Comparison of ENCODE assay signal across 18 mouse cellular contexts in the genomic region with DNA sequence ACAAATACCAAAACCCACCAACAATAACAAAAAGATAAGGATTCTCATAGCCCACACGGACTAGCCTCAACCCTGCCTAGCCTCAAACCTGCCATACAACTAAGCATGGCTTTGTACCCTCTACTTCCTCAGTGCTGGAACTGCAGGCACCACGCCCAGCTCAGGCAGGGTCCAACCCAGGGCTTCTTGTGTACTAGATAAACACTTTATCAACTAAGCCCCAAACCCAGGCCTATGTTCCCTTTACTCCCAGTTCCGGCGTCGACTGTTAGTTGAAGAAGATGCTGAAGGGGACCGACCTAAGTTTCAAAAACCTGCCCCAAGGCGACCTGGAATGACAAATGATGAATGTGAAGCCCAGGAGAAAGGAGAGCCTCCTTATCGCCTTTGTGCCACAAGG. TPM values are rescaled to one million over a fixed set of nuclear protein-coding genes. Genes with fewer than 3 reads are reported as not detected.
DNase-seq lines count a peak whose midpoint lies in the region; ATAC-seq and TF ChIP-seq lines count a peak whose summit lies in the region.
"Had no signal": no experiment of that assay in that cellular context is flagged by ENCODE, and none has a peak within 500 bp of the region (broad histone marks: within the 10 kb centered on the region; RNA-seq: fewer than 3 reads in every experiment).

No protein-coding gene starts in this region.

- H3K36me3 ChIP-seq in hindbrain, embryonic 14.5 days (replicated peaks; ENCODE audit: control insufficient read depth, insufficient read depth), result no peaks in the 10 kb centered on the region
- no peaks in the 10 kb centered on the region for H3K36me3 ChIP-seq in hindbrain, embryonic 11.5 days (ENCODE audit: control insufficient read depth, insufficient read depth, low read length)
- H3K36me3 ChIP-seq in liver, embryonic 14.5 days (replicated peaks; ENCODE audit: control insufficient read depth, insufficient read depth, low read depth), result no peaks in the 10 kb centered on the region
- H3K36me3 ChIP-seq in forebrain, embryonic 13.5 days (ENCODE audit: poor library complexity, severe bottlenecking), result no peaks in the 10 kb centered on the region
- H3K36me3 ChIP-seq: embryonic facial prominence, embryonic 10.5 days; heart, embryonic 13.5 days; hindbrain, embryonic 13.5 days had no signal

- H3K27ac ChIP-seq in hindbrain, embryonic 14.5 days, result no peak overlapping the region
- H3K27ac ChIP-seq in hindbrain, embryonic 11.5 days (ENCODE audit: low read depth, low read length), result no peak overlapping the region
- H3K27ac ChIP-seq in liver, embryonic 14.5 days, result no peak overlapping the region
- H3K27ac ChIP-seq in forebrain, embryonic 13.5 days, result no peak overlapping the region
- H3K27ac ChIP-seq: embryonic facial prominence, embryonic 10.5 days; gastrocnemius, adult 2 months; heart, embryonic 13.5 days; hindbrain, embryonic 13.5 days had no signal

- H3K4me1 ChIP-seq in hindbrain, embryonic 14.5 days (replicated peaks; ENCODE audit: control insufficient read depth, insufficient read depth, low read length), result no peaks in the 10 kb centered on the region
- H3K4me1 ChIP-seq in hindbrain, embryonic 11.5 days (replicated peaks; ENCODE audit: control insufficient read depth, insufficient read depth, low read length), result no peaks in the 10 kb centered on the region
- H3K4me1 ChIP-seq in liver, embryonic 14.5 days (replicated peaks; ENCODE audit: control insufficient read depth in 2 of 2, insufficient read depth in 2 of 2, low read length in 1 of 2), result peaks cover 4 to 21% of the 10 kb centered on the region in 2 experiments; a peak in 3 of 4 replicates
- H3K4me1 ChIP-seq in forebrain, embryonic 13.5 days, result no peaks in the 10 kb centered on the region
- H3K4me1 ChIP-seq: heart, embryonic 13.5 days; hindbrain, embryonic 13.5 days had no signal

- no peak for TF ChIP-seq CTCF in liver, embryonic 14.5 days (IDR thresholded peaks at IDR 0.05; ENCODE audit: low read depth)

- no peaks in the 10 kb centered on the region for H3K27me3 ChIP-seq in hindbrain, embryonic 14.5 days (ENCODE audit: control insufficient read depth, insufficient read depth, low read length)
- no peaks in the 10 kb centered on the region for H3K27me3 ChIP-seq in hindbrain, embryonic 11.5 days (ENCODE audit: control insufficient read depth, insufficient read depth, low read length)
- no peaks in the 10 kb centered on the region for H3K27me3 ChIP-seq in liver, embryonic 14.5 days (ENCODE audit: control insufficient read depth, insufficient read depth, low read length)
- no peaks in the 10 kb centered on the region for H3K27me3 ChIP-seq in forebrain, embryonic 13.5 days
- H3K27me3 ChIP-seq: heart, embryonic 13.5 days; hindbrain, embryonic 13.5 days had no signal

- DNase-seq in hindbrain, embryonic 14.5 days (ENCODE audit: low spot score), result no peak
- DNase-seq in hindbrain, embryonic 11.5 days (ENCODE audit: low spot score), result no peak
- peak; percentile 75 for DNase-seq in MEL-GATA-1-ER (ENCODE audit: extremely low read depth, low read depth)
- DNase-seq in liver, embryonic 14.5 days (ENCODE audit: low read depth in 3 of 3, low spot score in 3 of 3), result peak in 1 of 3 experiments; percentile 11
- no peak for DNase-seq in spleen, adult 18-20 months
- no peak for DNase-seq in lung, postnatal 4 days
- DNase-seq: adrenal gland, adult 8-10 months; adrenal gland, postnatal 36 days; cerebellum, adult 2 months; cerebellum, postnatal 10 days; gastrocnemius, adult 2 months; gastrocnemius, postnatal 25 days; heart, postnatal 4 days had no signal

- 80% methylated on average over 8 of the region's 8 CpGs for WGBS in hindbrain, embryonic 14.5 days
- WGBS in hindbrain, embryonic 11.5 days, result 76% methylated on average over 8 of the region's 8 CpGs
- WGBS in liver, embryonic 14.5 days (ENCODE audit: insufficient replicate concordance), result 32% methylated on average over 8 of the region's 8 CpGs
- 82% methylated on average over 8 of the region's 8 CpGs for WGBS in forebrain, embryonic 13.5 days

- no peak overlapping the region for H3K4me2 ChIP-seq in hindbrain, embryonic 14.5 days (replicated peaks)
- no peak overlapping the region for H3K4me2 ChIP-seq in hindbrain, embryonic 11.5 days (replicated peaks; ENCODE audit: low read depth, low read length)
- H3K4me2 ChIP-seq in liver, embryonic 14.5 days (ENCODE audit: low read depth), result no peak overlapping the region
- H3K4me2 ChIP-seq in forebrain, embryonic 13.5 days, result no peak overlapping the region
- H3K4me2 ChIP-seq: heart, embryonic 13.5 days; hindbrain, embryonic 13.5 days had no signal

- H3K9me3 ChIP-seq in hindbrain, embryonic 14.5 days (ENCODE audit: control insufficient read depth, low read length), result no peaks in the 10 kb centered on the region
- no peaks in the 10 kb centered on the region for H3K9me3 ChIP-seq in hindbrain, embryonic 11.5 days (ENCODE audit: control insufficient read depth, low read length)
- H3K9me3 ChIP-seq in liver, embryonic 14.5 days (ENCODE audit: control insufficient read depth, low read length), result no peaks in the 10 kb centered on the region
- H3K9me3 ChIP-seq in forebrain, embryonic 13.5 days (replicated peaks), result no peaks in the 10 kb centered on the region
- H3K9me3 ChIP-seq: embryonic facial prominence, embryonic 10.5 days; heart, embryonic 13.5 days; hindbrain, embryonic 13.5 days had no signal

- no peak overlapping the region for H3K4me3 ChIP-seq in hindbrain, embryonic 14.5 days (replicated peaks; ENCODE audit: low read length)
- H3K4me3 ChIP-seq in hindbrain, embryonic 11.5 days (ENCODE audit: low read depth, low read length), result no peak overlapping the region
- no peak overlapping the region for H3K4me3 ChIP-seq in liver, embryonic 14.5 days (ENCODE audit: insufficient read depth in 1 of 2, low read depth in 2 of 2, low read length in 2 of 2)
- no peak overlapping the region for H3K4me3 ChIP-seq in forebrain, embryonic 13.5 days
- H3K4me3 ChIP-seq: embryonic facial prominence, embryonic 10.5 days; gastrocnemius, adult 2 months; heart, embryonic 13.5 days; hindbrain, embryonic 13.5 days had no signal

- 0 out of 2 replicates have a peak overlapping the region, but pooled peaks have one; percentile 31 for H3K9ac ChIP-seq in hindbrain, embryonic 14.5 days
- no peak overlapping the region for H3K9ac ChIP-seq in hindbrain, embryonic 11.5 days (ENCODE audit: low read depth, low read length)
- H3K9ac ChIP-seq in liver, embryonic 14.5 days (replicated peaks), result no peak overlapping the region
- no peak overlapping the region for H3K9ac ChIP-seq in forebrain, embryonic 13.5 days
- H3K9ac ChIP-seq: heart, embryonic 13.5 days; hindbrain, embryonic 13.5 days had no signal

- no peak for ATAC-seq in hindbrain, embryonic 14.5 days (ENCODE audit: low FRiP score)
- ATAC-seq in hindbrain, embryonic 11.5 days (ENCODE audit: low FRiP score), result no peak
- peak; percentile 76 for ATAC-seq in liver, embryonic 14.5 days (ENCODE audit: insufficient read depth)
- ATAC-seq in forebrain, embryonic 13.5 days, result no peak
- ATAC-seq: forebrain, embryonic 14.5 days had no signal

- no peak for TF ChIP-seq EP300 in liver, embryonic 14.5 days (IDR thresholded peaks at IDR 0.05; ENCODE audit: low read depth)

RNA-seq across cellular contexts. Expression of gene Dnajc27, which starts 16.4 kb away (rescaled TPM):
- 21.8 and 23.7 TPM in 2 replicates for polyA plus RNA-seq in hindbrain, embryonic 14.5 days (2014; fragmentation: Nextera tagmentation; extraction: Ambion mirVana)
- polyA plus RNA-seq in hindbrain, embryonic 11.5 days (2014; fragmentation: Nextera tagmentation; extraction: Ambion mirVana), result 8.6 and 9.8 TPM in 2 replicates
- 1.5 and 1.8 TPM in 2 replicates for polyA plus RNA-seq in liver, embryonic 14.5 days (2012; rRNA removed)
- 1.2 and 1.7 TPM in 2 replicates for polyA plus RNA-seq in liver, embryonic 14.5 days (2014; fragmentation: Nextera tagmentation; extraction: Ambion mirVana)
- polyA plus RNA-seq in forebrain, embryonic 13.5 days (2015; fragmentation: Nextera tagmentation; extraction: Ambion mirVana), result 9.6 and 12.9 TPM in 2 replicates

RNA-seq across cellular contexts. Expression of gene Efr3b, which starts 27.2 kb away (rescaled TPM):
- 35.9 and 36.7 TPM in 2 replicates for polyA plus RNA-seq in hindbrain, embryonic 14.5 days (2014; fragmentation: Nextera tagmentation; extraction: Ambion mirVana)
- 11.2 and 14.5 TPM in 2 replicates for polyA plus RNA-seq in hindbrain, embryonic 11.5 days (2014; fragmentation: Nextera tagmentation; extraction: Ambion mirVana)
- polyA plus RNA-seq in liver, embryonic 14.5 days (2012; rRNA removed), result 0.10 TPM in 2 replicates
- 0.04 and 0.05 TPM in 2 replicates for polyA plus RNA-seq in liver, embryonic 14.5 days (2014; fragmentation: Nextera tagmentation; extraction: Ambion mirVana)
- polyA plus RNA-seq in forebrain, embryonic 13.5 days (2015; fragmentation: Nextera tagmentation; extraction: Ambion mirVana), result 20.7 and 24.4 TPM in 2 replicates

Comparison
In these comparisons a context has a peak if more than half of its experiments do, and no peak if none do; other contexts are left out.
1. RNA of gene Efr3b, which starts 27.2 kb away (polyA plus RNA-seq): 35.9 to 36.7 TPM in hindbrain, embryonic 14.5 days, 20.7 to 24.4 TPM in forebrain, embryonic 13.5 days and 11.2 to 14.5 TPM in hindbrain, embryonic 11.5 days; 0.04 to 0.10 TPM in liver, embryonic 14.5 days; every median in the first group is over 10 times any median in the second.